Mouse (Mus musculus): ENCODE data around the gene Astl.

- TF ChIP-seq CTCF (IDR thresholded peaks at IDR 0.05; ENCODE audit: low read depth) = no peak
- TF ChIP-seq EP300 (IDR thresholded peaks at IDR 0.05; ENCODE audit: low read depth) = no peak
These were observed 908 bp upstream of the Astl start for GRCm38 (mm10) chr2:127337531-127337930.
